Mouse (Mus musculus) stomach, postnatal 0 days (tissue): Measurements from ENCODE around the gene Olfr279.

Source experiments
- CTCF ChIP-seq: IDR thresholded peaks from 2 replicates; pipeline ENCODE4 v1.5.1; 2016; ENCODE audit warnings: antibody characterized with exemption, low read depth, mild to moderate bottlenecking, moderate library complexity
- EP300 ChIP-seq: optimal IDR thresholded peaks from 2 replicates; pipeline ENCODE3; 2016; ENCODE audit warnings: antibody characterized with exemption

DNA sequence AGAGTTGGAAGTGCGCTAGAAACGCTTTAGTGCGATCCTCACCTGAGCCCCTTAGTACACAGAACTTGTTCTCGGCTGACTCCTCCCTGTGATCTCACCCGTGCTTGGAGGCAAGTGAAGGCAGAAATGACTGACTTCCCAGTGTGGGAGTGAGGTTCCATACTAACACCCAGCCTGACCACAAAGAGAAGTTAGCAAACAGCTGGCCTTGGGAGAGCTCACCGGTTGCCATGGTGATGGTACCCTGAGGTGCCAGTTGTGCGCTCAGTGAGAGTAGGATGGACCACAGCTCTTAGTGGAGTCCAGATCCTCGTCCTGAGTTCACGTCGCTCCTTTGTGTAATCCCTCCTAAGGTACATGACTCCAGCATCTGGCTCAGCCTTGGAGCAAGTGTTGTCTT, 17.2 kb upstream of the Olfr279 start:
- TF ChIP-seq CTCF, result no peak
- no peak for TF ChIP-seq EP300
